Mouse (Mus musculus): ENCODE data around the gene Rtn1. TPM values are rescaled to one million over a fixed set of nuclear protein-coding genes. Genes with fewer than 3 reads are reported as not detected.
"Not testable (repeated sequence)": the region's sequence is repeated elsewhere in the genome, so short reads cannot be mapped to it uniquely, and the experiment has no call there.

The Rtn1 gene
- polyA plus RNA-seq, 1 experiment from 2014 or later: 2.9 TPM

DNA sequence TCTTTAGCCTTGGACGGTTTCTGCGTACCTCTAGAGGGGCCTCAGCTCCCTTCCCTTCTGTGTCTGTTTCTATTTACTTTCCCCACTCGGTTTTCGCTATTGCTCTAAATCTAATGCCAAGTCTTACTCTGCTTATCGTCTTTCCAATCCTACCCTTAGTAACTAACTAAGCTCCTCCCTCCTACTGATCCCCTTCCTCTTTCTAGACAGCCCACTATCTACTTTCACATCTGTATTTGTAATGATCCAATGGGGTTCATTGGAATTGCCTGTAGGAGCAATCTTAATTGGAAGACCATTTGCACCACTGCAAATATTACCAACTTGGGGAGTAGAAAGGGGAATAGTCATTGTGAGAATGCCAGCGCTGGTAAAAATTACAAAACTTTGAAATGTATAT, 98.0 kb downstream of the Rtn1 start:
- WGBS (ENCODE audit: insufficient replicate concordance): 56% methylated on average over 6 of the region's 6 CpGs
- DNase-seq: no peak
- Histone ChIP-seq H3K4me3 (replicated peaks) (no peak overlapping the region), H3K27me3 (no peaks in the 10 kb centered on the region), H3K36me3 (no peaks in the 10 kb centered on the region), H3K9ac (no peak overlapping the region), H3K27ac (no peak overlapping the region), H3K4me2 (no peak overlapping the region), H3K9me3 (replicated peaks) (no peaks in the 10 kb centered on the region), H3K4me1 (replicated peaks) (no peaks in the 10 kb centered on the region)
- ATAC-seq (ENCODE audit: low read depth): no peak

DNA sequence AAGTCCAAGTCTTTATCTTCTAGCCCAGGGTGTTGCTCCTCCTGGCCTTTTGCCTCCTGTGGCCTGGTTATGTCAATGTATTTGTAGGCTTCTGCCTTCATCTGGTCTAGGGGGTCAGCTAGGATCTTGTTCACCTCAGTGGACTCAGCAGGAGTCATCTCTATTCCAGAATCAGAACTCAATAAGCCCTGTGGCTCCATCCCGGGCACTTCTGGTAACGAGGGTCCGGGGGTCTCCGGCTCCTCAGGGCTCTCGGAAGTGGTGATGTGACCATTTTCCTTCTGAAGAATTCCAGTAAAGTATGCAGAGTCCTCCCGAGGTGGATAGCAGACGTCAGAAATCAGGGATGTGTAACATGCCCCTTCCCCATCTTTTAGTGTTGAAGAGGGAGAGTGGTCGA, 100.3 kb downstream of the Rtn1 start:
- Histone ChIP-seq H3K9me3 (replicated peaks) (no peaks in the 10 kb centered on the region), H3K4me2 (no peak overlapping the region), H3K27me3 (no peaks in the 10 kb centered on the region), H3K27ac (no peak overlapping the region), H3K36me3 (no peaks in the 10 kb centered on the region), H3K4me1 (replicated peaks) (no peaks in the 10 kb centered on the region), H3K4me3 (replicated peaks) (no peak overlapping the region), H3K9ac (no peak overlapping the region)
- ATAC-seq (ENCODE audit: low read depth) (no peak), DNase-seq (no peak)
- 67% methylated on average over 8 of the region's 8 CpGs for WGBS (ENCODE audit: insufficient replicate concordance)

DNA sequence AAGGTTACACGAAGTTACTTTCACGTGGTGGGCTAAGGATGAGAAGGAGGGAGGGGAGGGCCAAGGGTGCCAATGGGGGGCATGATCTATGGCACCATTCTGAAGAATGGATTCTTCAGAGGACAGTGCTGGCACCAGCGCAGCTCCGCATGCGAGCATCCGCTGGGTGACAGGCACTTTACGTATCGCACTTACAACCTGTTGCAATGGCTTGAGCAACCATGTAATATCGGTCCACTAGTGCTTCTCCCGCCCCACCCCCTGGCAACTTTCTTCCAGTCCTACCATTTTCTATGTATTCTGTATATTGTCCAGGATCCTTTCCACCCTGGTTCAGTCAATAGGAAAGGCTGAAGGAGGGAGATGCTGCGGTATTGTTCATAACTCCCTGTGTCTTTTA, 102.6 kb downstream of the Rtn1 start:
- WGBS (ENCODE audit: insufficient replicate concordance): 78% methylated on average over 11 of the region's 11 CpGs

DNA sequence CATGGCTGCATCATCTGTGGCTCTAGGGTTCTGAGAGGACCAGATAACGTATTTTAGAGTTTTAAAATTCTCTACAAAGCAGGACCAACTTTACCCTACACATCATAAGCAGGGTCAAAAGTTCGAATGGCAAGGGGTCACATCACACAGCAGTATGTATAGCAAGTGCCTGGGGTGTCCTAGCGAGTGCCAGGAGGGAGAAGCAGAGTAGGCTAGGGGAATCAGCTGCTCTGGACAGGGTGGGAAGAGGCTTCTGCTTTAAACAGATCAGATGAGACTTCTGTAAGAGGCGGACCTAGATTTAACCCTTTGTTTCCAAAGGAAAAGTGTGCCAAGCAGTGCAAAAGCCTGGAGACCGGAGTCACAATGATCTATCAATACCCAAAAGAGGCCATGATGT, 103.4 kb downstream of the Rtn1 start:
- DNase-seq (no peak), ATAC-seq (ENCODE audit: low read depth) (no peak)
- Histone ChIP-seq H3K4me3 (replicated peaks) (no peak overlapping the region), H3K9ac (no peak overlapping the region), H3K27ac (no peak overlapping the region), H3K36me3 (no peaks in the 10 kb centered on the region), H3K4me1 (replicated peaks) (no peaks in the 10 kb centered on the region), H3K9me3 (replicated peaks) (no peaks in the 10 kb centered on the region), H3K4me2 (no peak overlapping the region), H3K27me3 (no peaks in the 10 kb centered on the region)
- WGBS (ENCODE audit: insufficient replicate concordance): 45% methylated on average over 5 of the region's 5 CpGs

More for the DNA sequence above, 102.6 kb downstream of the Rtn1 start:
- DNase-seq (no peak), ATAC-seq (ENCODE audit: low read depth) (no peak)
- no peak overlapping the region for H3K27ac ChIP-seq
- no peak overlapping the region for H3K9ac ChIP-seq
- H3K36me3 ChIP-seq: no peaks in the 10 kb centered on the region
- H3K27me3 ChIP-seq: no peaks in the 10 kb centered on the region
- no peak overlapping the region for H3K4me2 ChIP-seq
- H3K4me1 ChIP-seq (replicated peaks): no peaks in the 10 kb centered on the region
- H3K4me3 ChIP-seq (replicated peaks): no peak overlapping the region
- no peaks in the 10 kb centered on the region for H3K9me3 ChIP-seq (replicated peaks)

DNA sequence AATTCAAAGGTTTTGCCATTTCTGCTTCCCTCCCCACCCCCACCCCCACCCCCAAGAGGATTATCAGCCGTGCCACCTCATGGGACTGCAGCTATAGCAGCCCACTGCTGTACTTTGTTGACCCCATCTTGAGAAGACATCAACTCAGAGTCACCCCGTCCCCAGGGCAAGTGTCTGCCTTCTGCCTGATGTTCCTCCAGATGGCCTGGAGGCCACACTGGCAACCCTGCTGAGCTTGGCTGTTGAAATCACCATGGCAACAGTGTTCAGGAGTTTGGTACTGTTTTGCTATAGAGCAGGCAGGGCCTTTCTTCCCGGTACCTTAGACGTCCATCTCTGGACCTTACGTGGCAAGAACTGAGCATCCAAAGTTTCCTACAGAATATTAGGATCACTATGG, 103.9 kb downstream of the Rtn1 start:
- ATAC-seq (ENCODE audit: low read depth) (no peak), DNase-seq (no peak)
- H3K9ac ChIP-seq: no peak overlapping the region
- no peaks in the 10 kb centered on the region for H3K4me1 ChIP-seq (replicated peaks)
- WGBS (ENCODE audit: insufficient replicate concordance): 67% methylated on average over 5 of the region's 5 CpGs
- H3K27ac ChIP-seq: no peak overlapping the region
- H3K27me3 ChIP-seq: no peaks in the 10 kb centered on the region
- no peaks in the 10 kb centered on the region for H3K9me3 ChIP-seq (replicated peaks)
- H3K36me3 ChIP-seq: no peaks in the 10 kb centered on the region
- no peak overlapping the region for H3K4me3 ChIP-seq (replicated peaks)
- H3K4me2 ChIP-seq: no peak overlapping the region

DNA sequence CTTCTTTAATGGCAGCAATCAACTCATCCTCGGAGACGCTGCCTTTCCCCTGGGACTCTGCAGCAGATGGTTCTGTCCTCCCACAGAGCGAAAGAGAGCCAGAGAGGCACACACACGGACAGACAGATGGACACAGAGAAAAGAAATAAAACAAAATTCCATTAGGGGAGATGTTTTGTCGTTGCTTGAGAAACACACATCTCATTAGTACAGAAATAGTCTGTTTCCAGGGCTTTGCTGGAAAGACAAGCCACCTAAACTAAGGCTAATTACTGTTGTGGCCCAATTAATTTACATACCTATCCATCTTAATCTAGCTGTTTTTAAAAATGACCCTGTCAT, 104.5 kb downstream of the Rtn1 start:
- WGBS (ENCODE audit: insufficient replicate concordance): 61% methylated on average over 5 of the region's 5 CpGs
- DNase-seq (no peak), ATAC-seq (ENCODE audit: low read depth) (no peak)
- H3K9ac ChIP-seq: no peak overlapping the region
- no peaks in the 10 kb centered on the region for H3K27me3 ChIP-seq
- no peaks in the 10 kb centered on the region for H3K36me3 ChIP-seq
- no peak overlapping the region for H3K4me3 ChIP-seq (replicated peaks)
- H3K4me2 ChIP-seq: no peak overlapping the region
- no peak overlapping the region for H3K27ac ChIP-seq
- no peaks in the 10 kb centered on the region for H3K4me1 ChIP-seq (replicated peaks)
- H3K9me3 ChIP-seq (replicated peaks): no peaks in the 10 kb centered on the region

DNA sequence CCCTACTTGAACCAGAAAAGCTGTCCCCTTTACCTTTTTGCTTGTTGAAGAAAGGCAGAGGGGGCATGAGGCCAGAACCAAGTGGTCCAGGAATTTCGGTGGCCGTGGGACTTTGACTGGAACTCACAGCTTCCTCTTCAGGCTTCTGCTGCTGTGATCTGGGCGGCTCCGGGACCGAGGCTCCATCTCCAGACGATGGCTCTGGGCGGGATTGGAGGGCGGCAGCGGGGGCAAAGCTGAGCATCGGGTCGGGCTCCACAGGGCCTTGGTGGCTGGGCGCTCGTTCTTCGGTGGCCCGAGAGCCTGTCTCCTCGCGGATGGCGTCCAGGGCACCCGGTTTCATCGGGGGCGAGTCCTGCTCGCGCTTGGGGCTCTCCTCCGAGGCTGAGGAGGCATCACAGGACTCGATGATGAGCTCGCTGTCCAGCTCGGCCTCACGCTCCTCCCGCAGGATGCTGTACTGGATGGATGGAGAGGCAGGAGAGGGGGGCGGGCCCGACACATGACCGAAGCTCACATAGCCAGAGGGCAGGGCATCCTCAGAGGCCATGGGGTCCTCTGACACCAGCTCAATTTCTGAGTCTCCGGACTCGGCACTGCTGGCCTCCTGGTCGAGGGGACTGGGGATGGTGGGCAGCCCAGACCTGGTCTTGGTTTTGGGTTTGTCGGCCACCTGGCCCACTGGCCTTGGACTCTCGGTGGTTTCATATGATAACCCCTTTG, 105.1 kb downstream of the Rtn1 start:
- no peaks in the 10 kb centered on the region for H3K27me3 ChIP-seq
- no peak overlapping the region for H3K4me3 ChIP-seq (replicated peaks)
- no peak overlapping the region for H3K9ac ChIP-seq
- no peak overlapping the region for H3K4me2 ChIP-seq
- 56% methylated on average over 37 of the region's 37 CpGs for WGBS (ENCODE audit: insufficient replicate concordance)
- DNase-seq (no peak), ATAC-seq (ENCODE audit: low read depth) (no peak)
- H3K27ac ChIP-seq: no peak overlapping the region
- H3K9me3 ChIP-seq (replicated peaks): no peaks in the 10 kb centered on the region
- no peaks in the 10 kb centered on the region for H3K4me1 ChIP-seq (replicated peaks)
- no peaks in the 10 kb centered on the region for H3K36me3 ChIP-seq

DNA sequence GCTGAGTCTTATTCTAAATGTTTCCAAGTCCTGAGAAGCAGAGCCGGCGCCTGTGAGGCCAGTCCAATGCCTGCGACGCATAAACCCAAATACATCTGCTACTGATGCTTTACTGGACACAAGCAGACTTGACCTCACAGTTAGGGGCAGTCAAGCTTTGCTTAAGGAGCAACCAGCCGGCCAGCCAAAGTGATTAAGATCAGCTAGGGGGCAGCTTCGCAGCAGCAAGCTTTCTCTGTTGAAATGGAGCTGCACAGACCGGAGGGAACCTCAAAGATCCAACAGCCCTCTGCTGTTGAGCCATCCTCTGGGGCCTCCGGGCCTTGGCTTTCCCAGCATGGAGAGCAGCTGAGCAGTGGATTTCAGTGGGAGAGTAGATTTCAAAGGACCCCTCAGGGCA, 107.4 kb downstream of the Rtn1 start:
- Histone ChIP-seq H3K36me3 (no peaks in the 10 kb centered on the region), H3K9ac (no peak overlapping the region), H3K4me2 (no peak overlapping the region), H3K4me1 (replicated peaks) (no peaks in the 10 kb centered on the region), H3K27ac (no peak overlapping the region), H3K9me3 (replicated peaks) (no peaks in the 10 kb centered on the region), H3K4me3 (replicated peaks) (no peak overlapping the region), H3K27me3 (no peaks in the 10 kb centered on the region)
- WGBS (ENCODE audit: insufficient replicate concordance): 59% methylated on average over 8 of the region's 8 CpGs
- DNase-seq: no peak
- ATAC-seq (ENCODE audit: low read depth): no peak

DNA sequence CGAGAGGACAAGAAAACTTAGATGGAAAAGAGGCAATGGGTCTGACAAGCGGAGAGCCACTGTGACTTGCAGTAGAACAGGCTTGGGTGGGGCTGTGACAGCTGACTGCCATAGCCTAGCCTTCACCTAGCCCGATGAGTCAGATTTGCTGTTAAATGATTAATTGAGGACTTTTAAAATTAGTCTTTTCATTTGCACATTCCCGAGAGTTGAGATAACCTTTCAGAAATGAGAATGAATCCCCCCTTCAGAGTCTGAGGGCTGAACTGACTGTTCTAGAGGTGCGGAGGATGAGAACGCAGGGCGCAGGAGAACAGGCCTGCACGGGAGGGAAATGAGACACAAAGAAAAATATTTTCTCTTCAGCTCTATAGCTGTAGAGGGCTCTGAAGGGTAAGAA, 107.9 kb downstream of the Rtn1 start:
- Histone ChIP-seq H3K27me3 (no peaks in the 10 kb centered on the region), H3K9ac (no peak overlapping the region), H3K9me3 (replicated peaks) (no peaks in the 10 kb centered on the region), H3K4me3 (replicated peaks) (no peak overlapping the region), H3K4me2 (no peak overlapping the region), H3K27ac (no peak overlapping the region), H3K36me3 (no peaks in the 10 kb centered on the region), H3K4me1 (replicated peaks) (no peaks in the 10 kb centered on the region)
- DNase-seq (no peak), ATAC-seq (ENCODE audit: low read depth) (no peak)
- WGBS (ENCODE audit: insufficient replicate concordance): 64% methylated on average over 8 of the region's 8 CpGs

DNA sequence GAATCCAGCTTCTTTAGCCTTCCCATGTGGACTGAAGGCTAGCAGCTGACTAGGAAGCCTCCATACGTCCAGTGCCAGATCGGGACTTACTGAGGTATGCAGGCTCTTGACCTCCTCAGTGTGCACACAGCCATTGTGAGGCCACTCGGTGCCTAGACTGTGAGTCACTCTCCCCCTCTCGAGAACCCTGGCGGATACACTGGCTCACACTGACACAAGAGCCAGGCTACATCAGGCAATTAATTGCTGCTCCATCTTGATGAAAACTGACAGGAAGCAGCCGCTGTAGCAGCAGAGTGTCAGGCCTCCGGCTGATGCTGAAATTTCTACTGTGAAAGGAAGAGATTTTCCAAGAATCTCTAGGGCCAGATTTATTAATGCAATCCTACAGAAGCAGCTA, 110.6 kb downstream of the Rtn1 start:
- ATAC-seq (ENCODE audit: low read depth) (no peak), DNase-seq (no peak)
- H3K9ac ChIP-seq: no peak overlapping the region
- H3K27ac ChIP-seq: no peak overlapping the region
- no peaks in the 10 kb centered on the region for H3K9me3 ChIP-seq (replicated peaks)
- H3K4me3 ChIP-seq (replicated peaks): no peak overlapping the region
- no peak overlapping the region for H3K4me2 ChIP-seq
- H3K4me1 ChIP-seq (replicated peaks): no peaks in the 10 kb centered on the region
- no peaks in the 10 kb centered on the region for H3K27me3 ChIP-seq
- no peaks in the 10 kb centered on the region for H3K36me3 ChIP-seq
- 55% methylated on average over 7 of the region's 7 CpGs for WGBS (ENCODE audit: insufficient replicate concordance)

DNA sequence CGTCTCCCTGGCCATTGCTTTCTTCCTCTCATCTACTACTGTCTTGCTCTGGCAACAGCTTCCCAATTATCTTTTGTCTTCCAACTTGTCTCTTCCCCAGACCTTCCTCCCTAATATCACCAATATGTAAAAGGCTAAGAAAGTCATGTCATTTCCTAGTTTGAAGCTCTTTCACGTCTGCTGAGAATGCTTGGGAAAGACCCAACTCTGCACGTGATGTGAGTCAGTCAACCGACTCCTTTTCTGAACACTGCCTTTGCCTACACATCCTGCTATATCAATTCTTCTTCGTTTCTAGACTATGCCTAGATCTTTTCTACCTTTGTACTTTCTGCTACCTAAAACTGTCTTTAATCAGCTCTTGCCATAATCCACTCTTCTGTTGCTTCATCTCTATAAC, 112.3 kb downstream of the Rtn1 start:
- DNase-seq (no peak), ATAC-seq (ENCODE audit: low read depth) (no peak)
- no peak overlapping the region for H3K4me2 ChIP-seq
- no peaks in the 10 kb centered on the region for H3K4me1 ChIP-seq (replicated peaks)
- H3K27ac ChIP-seq: no peak overlapping the region
- H3K4me3 ChIP-seq (replicated peaks): no peak overlapping the region
- no peaks in the 10 kb centered on the region for H3K36me3 ChIP-seq
- H3K9me3 ChIP-seq (replicated peaks): no peaks in the 10 kb centered on the region
- 62% methylated on average over 5 of the region's 5 CpGs for WGBS (ENCODE audit: insufficient replicate concordance)
- no peak overlapping the region for H3K9ac ChIP-seq
- H3K27me3 ChIP-seq: no peaks in the 10 kb centered on the region

DNA sequence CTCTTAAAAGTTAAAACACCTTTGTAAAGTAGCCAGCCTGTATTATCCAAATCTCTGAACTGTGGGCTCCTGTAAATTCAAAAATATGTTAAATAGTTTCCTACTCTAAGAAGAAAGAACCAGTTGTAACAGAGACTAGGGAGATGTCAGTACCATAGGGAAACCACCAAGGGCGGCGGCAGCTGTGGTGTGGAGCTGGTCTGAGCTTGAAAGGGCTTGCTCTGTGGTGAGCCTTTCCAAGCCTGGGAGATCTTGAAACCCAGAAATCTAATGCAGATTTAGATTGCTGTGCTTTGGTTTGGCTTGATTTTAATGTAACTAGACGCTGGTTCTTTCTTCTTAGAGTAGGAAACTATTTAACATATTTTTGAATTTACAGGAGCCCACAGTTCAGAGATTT, 115.7 kb downstream of the Rtn1 start:
- H3K36me3 ChIP-seq; ATAC-seq (ENCODE audit: low read depth); H3K4me2 ChIP-seq; H3K4me1 ChIP-seq (replicated peaks); H3K27me3 ChIP-seq; H3K4me3 ChIP-seq (replicated peaks); H3K9me3 ChIP-seq (replicated peaks); DNase-seq; H3K9ac ChIP-seq; H3K27ac ChIP-seq: not testable (repeated sequence)
- 60% methylated on average over 3 of the region's 3 CpGs for WGBS (ENCODE audit: insufficient replicate concordance)

Measured in liver, embryonic 13.5 days (tissue).